Mouse (Mus musculus) cortical plate, adult 2 months (tissue): Measurements from ENCODE around the gene Nsd1. TPM values are rescaled to one million over a fixed set of nuclear protein-coding genes. Genes with fewer than 3 reads are reported as not detected.
A peak's percentile ranks its signal among the peaks of the same experiment; 100 is the strongest.

Source experiments
- H3K27ac ChIP-seq: fragments of 200-500 bp; 2 replicates; pipeline ENCODE4 v1.5.1; 2012; ENCODE audit warnings: low read length, control low read depth, inconsistent platforms; ENCODE audit not compliant: insufficient read depth
- H3K4me1 ChIP-seq: fragments of 200-500 bp; 2 replicates; pipeline ENCODE4 v1.6.1; 2011; ENCODE audit warnings: low read length; ENCODE audit not compliant: control insufficient read depth, insufficient read depth
- H3K4me3 ChIP-seq: fragments of 200-500 bp; 2 replicates; pipeline ENCODE4 v1.5.1; 2011; ENCODE audit warnings: mild to moderate bottlenecking, low read length, control low read depth; ENCODE audit not compliant: insufficient read depth
- CTCF ChIP-seq: fragments of 200-500 bp; IDR thresholded peaks from 2 replicates; pipeline ENCODE4 v1.5.1; 2011; ENCODE audit warnings: mild to moderate bottlenecking, control low read depth, low read length; ENCODE audit not compliant: insufficient read depth; ENCODE audit errors: extremely low read depth
- POLR2A ChIP-seq: fragments of 200-500 bp; IDR thresholded peaks from 2 replicates; pipeline ENCODE4 v1.6.1; 2011; ENCODE audit warnings: mild to moderate bottlenecking, low read length, control low read depth; ENCODE audit not compliant: insufficient read depth; ENCODE audit errors: extremely low read depth
- polyA plus RNA-seq: library from polyadenylated mRNA; depleted of rRNA; stranded (reverse); fragments of >200 nt; gene quantifications from 2 replicates; pipeline ENCODE4 v1.2.3, GENCODE M21; 2012; rRNA removed

The Nsd1 gene
- polyA plus RNA-seq: 37.4 and 38.0 TPM in 2 replicates

DNA sequence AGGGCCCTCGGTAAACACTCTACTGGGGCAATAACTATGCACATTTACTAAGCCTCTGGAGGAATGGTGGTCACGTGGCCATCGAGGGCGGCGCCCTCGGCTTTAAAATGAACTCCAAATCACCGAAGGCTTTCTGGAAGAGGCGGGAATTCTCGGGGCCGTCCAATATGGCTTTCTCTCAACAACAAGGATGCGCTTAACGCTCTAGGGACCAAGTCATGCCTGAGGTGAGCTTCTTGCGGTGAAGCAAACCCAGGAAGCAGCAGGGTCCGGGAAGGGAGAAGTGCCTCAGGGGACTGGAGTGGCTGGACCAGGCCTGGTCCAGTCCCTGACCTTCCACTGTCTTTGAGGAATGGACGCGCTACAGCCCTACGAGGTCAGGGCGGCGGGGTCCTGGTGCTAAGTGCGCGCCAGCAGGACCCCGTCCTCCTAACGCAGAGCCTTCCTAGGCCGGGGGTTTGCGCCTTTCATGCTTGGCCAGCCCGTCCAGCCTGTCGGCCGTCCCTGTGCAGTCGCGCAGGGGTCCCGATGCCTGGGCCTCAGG lies at the start of gene Nsd1:
Gene Nsd1, plus strand, starts transcription at position 134 of the 544 bp plus-strand sequence.
- H3K27ac ChIP-seq: peak within 1 kb of the TSS; percentile 94
- peak within 1 kb of the TSS; percentile 68 for H3K4me3 ChIP-seq
- TF ChIP-seq POLR2A (no peak), CTCF (no peak)
- H3K4me1 ChIP-seq: peaks cover 6% of the 10 kb centered on the region

- no peak overlapping the region for H3K27ac ChIP-seq
- no peak for TF ChIP-seq CTCF
- TF ChIP-seq POLR2A: no peak
- H3K4me1 ChIP-seq: no peaks in the 10 kb centered on the region
- no peak overlapping the region for H3K4me3 ChIP-seq
Observed at GRCm38 (mm10) chr13:55162365-55162764, 47.2 kb upstream of the Nsd1 start.

- TF ChIP-seq CTCF (no peak), POLR2A (no peak)
- H3K4me3 ChIP-seq: no peak overlapping the region
- no peak overlapping the region for H3K27ac ChIP-seq
- H3K4me1 ChIP-seq: no peaks in the 10 kb centered on the region
Observed at GRCm38 (mm10) chr13:55163553-55163952, 46.0 kb upstream of the Nsd1 start.

- TF ChIP-seq CTCF: no peak
- TF ChIP-seq POLR2A: no peak
- Histone ChIP-seq H3K27ac (no peak overlapping the region), H3K4me1 (peaks cover 3% of the 10 kb centered on the region; the same call in 1 of the 2 replicates), H3K4me3 (no peak overlapping the region)
Observed at GRCm38 (mm10) chr13:55165831-55166339, 43.7 kb upstream of the Nsd1 start.

DNA sequence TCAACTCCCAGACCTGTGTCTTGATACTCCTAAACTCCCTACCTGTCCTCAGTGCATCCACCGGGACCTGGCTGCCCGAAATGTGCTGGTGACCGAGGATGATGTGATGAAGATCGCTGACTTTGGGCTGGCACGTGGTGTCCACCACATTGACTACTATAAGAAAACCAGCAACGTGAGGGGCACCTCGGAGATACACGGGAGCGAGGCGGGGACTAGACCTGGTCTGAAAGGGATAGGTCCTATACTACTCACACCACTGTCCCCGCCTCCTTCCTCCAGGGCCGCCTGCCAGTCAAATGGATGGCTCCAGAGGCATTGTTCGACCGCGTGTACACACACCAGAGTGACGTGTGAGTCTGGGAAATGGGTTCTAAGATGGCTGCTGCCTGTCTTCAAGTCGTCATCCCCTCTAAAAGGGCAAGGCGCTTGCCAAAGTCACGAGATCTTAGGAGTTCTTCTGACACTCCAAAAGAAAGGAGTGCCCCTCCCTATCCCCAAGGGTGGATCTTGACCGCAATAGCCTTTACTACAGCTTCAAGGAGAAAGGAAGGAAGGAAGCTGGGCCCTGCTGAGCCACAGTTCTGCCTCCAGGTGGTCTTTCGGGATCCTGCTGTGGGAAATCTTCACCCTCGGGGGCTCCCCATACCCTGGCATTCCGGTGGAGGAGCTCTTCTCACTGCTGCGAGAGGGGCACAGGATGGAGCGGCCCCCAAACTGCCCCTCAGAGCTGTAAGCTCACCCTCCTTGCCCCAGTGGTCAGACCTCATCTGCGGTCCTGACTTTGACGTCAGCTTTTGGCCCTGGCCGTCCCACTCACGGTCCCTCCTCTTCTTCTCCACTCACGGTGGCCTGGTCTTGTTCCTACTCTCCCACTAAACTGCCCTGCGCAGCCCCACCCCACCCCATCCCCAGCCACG lies 42.5 kb upstream of the Nsd1 start:
- no peak overlapping the region for H3K4me3 ChIP-seq
- no peak overlapping the region for H3K27ac ChIP-seq
- peaks cover 3% of the 10 kb centered on the region; the same call in 1 of the 2 replicates for H3K4me1 ChIP-seq
- TF ChIP-seq CTCF (no peak), POLR2A (no peak)

GRCm38 (mm10) chr13:55167798-55168197 lies 41.8 kb upstream of the Nsd1 start:
- Histone ChIP-seq H3K4me3 (no peak overlapping the region), H3K4me1 (peaks cover 3% of the 10 kb centered on the region; the same call in 1 of the 2 replicates), H3K27ac (no peak overlapping the region)
- TF ChIP-seq CTCF (no peak), POLR2A (no peak)

DNA sequence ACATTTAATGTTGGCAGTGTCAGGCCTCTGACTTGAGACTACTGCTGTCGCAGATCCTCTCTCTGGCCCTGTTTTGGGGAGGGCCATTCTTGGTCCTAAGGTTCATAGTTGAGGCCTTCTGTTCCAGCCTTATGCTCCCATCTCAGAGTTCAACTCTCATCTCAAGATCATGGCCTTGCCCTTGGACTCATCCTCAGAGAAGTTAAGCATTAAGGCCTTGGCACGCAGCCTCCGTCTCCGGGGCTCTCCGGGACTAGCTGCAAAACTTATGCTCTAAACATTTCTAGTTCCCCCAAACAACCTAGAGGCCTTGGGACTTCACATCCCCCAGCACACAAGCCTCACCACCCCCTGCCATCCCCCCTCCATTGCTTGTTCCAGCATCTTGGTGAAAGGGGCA lies 41.3 kb upstream of the Nsd1 start:
- Histone ChIP-seq H3K4me3 (no peak overlapping the region), H3K4me1 (peaks cover 3% of the 10 kb centered on the region; the same call in 1 of the 2 replicates), H3K27ac (no peak overlapping the region)
- TF ChIP-seq CTCF (no peak), POLR2A (no peak)

- peaks cover 3% of the 10 kb centered on the region; the same call in 1 of the 2 replicates for H3K4me1 ChIP-seq
- TF ChIP-seq CTCF (no peak), POLR2A (no peak)
- H3K27ac ChIP-seq: no peak overlapping the region
- no peak overlapping the region for H3K4me3 ChIP-seq
Observed at GRCm38 (mm10) chr13:55168958-55169369, 40.6 kb upstream of the Nsd1 start.

GRCm38 (mm10) chr13:55171517-55172335 lies 37.9 kb upstream of the Nsd1 start:
- Histone ChIP-seq H3K4me1 (peaks cover 3% of the 10 kb centered on the region; the same call in 1 of the 2 replicates), H3K4me3 (no peak overlapping the region), H3K27ac (no peak overlapping the region)
- TF ChIP-seq POLR2A (no peak), CTCF (no peak)
